Mouse (Mus musculus) layer of hippocampus, adult 9-10 months (tissue): ENCODE measurements at regions not wholly inside any gene's neighbourhood (a gene's known extent, or its start where the extent isn't known, plus 50 kb on each side); places are given as distances from the start of the nearest gene placed in this dataset.

Experiments used
- DNase-seq: peaks from one replicate; pipeline ENCODE4 v3.0.0; 2022; ENCODE audit warnings: low spot score

- DNase-seq = no peak
Measured at GRCm38 (mm10) chr3:52444420-52445119, 176.4 kb downstream of the Foxo1 start.

GRCm38 (mm10) chr3:52443856-52444255 is 175.7 kb downstream of the Foxo1 start:
- DNase-seq = no peak

- no peak for DNase-seq
Measured at GRCm38 (mm10) chr3:52429014-52429589, 161.0 kb downstream of the Foxo1 start.

DNA sequence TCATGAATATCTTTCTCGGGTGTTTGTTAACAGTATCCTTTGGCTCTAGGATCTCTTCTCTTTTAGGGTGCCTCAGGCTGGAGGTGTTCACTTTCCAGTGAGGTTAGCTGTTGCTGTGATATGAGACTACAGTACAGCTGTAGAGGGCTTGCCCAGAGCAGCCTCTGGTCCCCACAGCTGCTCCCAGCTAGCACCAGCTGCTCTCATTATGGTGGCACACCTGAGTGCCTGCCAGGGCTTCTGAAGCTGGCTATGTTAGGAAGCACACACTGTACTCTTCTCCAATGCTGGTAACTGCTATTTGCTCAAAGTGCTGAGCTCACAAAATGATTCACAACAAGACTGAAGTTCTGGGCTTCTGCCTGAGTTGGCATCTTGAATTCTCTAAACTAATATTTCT is 154.7 kb downstream of the Foxo1 start:
- no peak for DNase-seq

GRCm38 (mm10) chr3:52416261-52416660 is 148.1 kb downstream of the Foxo1 start:
- no peak for DNase-seq

DNA sequence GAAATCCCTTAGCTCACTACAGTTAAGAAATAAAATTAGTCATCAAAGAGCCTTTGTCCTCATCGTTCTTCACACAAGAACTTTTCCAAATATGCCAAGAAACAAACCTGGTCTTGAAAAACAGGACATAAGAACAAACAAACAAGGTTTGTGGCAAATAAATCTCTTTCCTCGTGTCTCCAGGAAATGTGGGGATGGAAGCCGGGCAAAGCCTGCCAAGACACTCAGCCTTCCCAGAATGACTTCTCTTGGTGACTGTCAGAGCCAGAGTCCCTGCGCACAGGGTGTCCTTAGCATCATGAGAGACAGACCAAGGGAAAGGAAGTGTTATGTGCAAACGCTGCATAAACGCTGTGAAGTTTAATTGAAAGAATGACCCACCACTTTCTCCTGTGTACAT is 147.2 kb downstream of the Foxo1 start:
- DNase-seq = no peak

GRCm38 (mm10) chr3:52414017-52414416 is 145.9 kb downstream of the Foxo1 start:
- no peak for DNase-seq

- DNase-seq = no peak
Measured at GRCm38 (mm10) chr3:52413187-52413746, 145.1 kb downstream of the Foxo1 start.

GRCm38 (mm10) chr3:52411356-52411755 is 143.2 kb downstream of the Foxo1 start:
- no peak for DNase-seq

- DNase-seq = no peak
Measured at GRCm38 (mm10) chr3:52409465-52409864, 141.3 kb downstream of the Foxo1 start.

GRCm38 (mm10) chr3:52406778-52407318 is 138.7 kb downstream of the Foxo1 start:
- no peak for DNase-seq

- no peak for DNase-seq
Measured at GRCm38 (mm10) chr3:52404636-52405035, 136.5 kb downstream of the Foxo1 start.

GRCm38 (mm10) chr3:52403032-52403431 is 134.9 kb downstream of the Foxo1 start:
- no peak for DNase-seq
